Mouse (Mus musculus): ENCODE data around the gene Smoc1. TPM values are rescaled to one million over a fixed set of nuclear protein-coding genes. Genes with fewer than 3 reads are reported as not detected.

Gene Smoc1
- total RNA-seq, 1 experiment from 2014 or later, result 152 TPM

DNA sequence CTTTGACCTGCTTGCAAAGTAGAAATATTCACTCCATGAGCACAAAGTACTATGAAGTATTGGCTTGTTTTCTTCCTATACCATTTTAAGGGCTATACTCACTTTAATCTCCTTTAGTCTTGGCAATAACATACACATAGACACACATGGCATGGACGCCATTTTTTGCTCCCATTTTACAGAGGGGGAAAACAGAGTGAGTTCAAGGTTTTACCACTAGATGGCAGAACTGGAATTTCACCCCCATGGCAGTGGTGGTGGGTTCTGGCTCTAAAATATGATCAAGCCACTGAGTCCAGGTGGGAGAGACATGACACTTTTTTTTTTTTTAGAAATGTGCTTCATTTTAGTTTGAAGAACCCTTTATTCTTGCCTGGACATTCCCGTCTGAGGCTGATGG is 1.6 kb upstream of the Smoc1 start:
- DNase-seq, result no peak

DNA sequence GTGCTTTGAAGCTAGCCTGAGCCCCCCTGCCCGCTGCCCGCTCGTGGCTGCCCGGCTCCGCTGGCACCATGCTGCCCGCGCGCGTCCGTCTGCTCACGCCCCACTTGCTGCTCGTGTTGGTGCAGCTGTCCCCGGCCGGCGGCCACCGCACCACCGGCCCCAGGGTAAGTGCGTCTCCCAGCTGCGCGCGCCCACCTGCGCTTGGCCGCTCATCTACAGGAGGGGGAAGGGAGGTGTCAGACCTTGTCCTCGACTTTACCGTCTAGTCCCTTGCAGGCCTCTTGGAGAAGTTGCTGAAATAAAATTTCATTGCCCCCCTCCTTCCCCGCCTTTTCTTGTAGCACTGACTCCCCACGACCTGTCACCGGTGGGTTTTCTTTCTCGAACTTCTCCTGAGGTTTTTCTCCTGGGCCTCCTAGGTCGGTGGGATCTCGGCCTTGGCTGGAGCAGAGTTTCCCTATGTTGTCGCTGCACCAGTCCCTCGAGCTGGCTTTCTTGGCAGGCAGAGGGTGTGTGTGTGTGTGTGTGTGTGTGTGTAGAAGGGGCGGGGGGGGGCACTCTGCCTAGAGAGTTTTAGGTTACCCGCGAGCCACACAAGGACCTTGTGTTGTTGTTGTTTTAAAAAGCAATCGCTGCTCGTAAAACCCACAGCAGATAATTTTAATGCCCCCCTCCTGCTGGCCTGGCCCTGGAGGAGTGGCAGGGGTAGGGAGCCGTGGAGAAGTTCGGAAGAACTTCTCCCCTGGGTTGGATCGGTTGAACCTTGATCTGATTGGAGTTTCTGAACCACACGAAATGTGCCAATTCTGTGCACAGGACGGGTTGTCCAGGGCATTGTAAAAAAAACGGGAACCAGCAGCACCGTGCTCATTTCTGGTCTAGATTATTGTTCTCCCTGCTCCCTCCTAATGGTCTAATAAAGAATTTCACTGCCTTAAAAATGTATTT is 661 bp downstream of the Smoc1 start:
- peak; percentile 40 for DNase-seq

DNA sequence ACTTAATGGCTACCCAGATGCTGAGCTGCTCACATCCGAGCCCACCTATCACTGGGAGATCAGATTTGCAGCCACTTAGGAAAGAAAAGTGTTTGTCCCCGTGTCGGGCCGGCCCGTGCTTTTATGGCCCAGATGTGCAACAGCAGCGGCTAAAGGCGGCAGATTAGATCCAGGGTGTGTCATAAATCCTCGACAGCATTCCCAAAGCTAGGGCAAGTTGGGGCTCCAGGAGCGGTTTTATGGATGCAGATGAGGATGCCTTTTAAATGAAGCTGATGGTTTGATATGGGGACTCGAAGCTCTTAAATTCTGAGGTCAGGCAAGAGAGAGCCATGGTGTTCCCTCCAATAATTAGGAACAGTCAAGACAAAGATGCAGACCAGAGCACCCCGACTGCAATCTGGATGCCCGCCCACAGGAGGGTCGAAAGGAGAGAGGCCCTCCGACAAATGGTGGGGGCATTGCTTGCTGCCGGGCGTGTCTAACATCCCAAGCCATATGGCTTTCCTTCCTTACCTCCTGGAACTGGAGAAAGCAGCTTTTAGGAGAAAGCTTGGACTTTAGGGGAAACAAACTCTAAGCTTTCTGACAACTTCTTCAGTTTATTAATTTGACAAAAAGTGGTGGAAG is 1.8 kb downstream of the Smoc1 start:
- no peak for DNase-seq

DNA sequence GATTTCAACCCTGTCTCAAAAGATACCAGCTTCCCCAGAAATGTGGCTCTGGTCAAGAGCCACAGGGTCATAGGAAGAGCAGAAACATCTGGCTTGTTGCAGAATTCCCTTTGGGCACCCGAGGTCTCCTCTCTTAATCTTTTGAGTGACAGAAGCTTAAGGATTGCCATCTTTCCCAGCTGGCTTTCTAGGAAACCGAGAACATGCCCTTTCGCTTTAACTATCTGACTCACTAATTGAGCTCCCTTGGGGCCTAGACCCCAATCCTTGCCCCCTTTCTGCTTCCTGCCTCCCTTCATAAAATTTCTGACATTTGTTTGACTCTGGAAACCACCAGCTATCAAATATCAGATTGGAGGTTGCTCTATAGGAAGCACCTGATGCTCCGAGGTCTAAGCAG is 3.1 kb downstream of the Smoc1 start:
- DNase-seq, result no peak

DNA sequence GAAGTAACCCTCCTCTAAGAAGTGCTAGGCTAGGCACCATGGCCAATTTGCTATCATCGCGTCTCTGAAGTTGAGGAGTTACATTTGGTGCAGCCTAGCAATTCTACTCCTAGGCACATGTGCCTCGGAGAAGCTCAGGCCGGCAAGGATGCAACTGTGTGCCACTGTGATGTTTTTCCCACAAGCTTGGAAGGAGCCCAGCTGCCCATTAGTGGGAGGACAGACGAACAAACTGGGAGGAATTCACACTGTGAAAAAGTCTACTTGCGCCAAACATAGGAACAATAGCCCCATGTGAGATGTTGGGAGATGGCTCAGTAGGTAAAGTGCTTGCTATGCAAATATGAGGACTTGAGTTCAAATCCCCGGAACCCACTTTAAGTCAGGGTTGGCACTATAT is 5.0 kb downstream of the Smoc1 start:
- DNase-seq, result no peak

DNA sequence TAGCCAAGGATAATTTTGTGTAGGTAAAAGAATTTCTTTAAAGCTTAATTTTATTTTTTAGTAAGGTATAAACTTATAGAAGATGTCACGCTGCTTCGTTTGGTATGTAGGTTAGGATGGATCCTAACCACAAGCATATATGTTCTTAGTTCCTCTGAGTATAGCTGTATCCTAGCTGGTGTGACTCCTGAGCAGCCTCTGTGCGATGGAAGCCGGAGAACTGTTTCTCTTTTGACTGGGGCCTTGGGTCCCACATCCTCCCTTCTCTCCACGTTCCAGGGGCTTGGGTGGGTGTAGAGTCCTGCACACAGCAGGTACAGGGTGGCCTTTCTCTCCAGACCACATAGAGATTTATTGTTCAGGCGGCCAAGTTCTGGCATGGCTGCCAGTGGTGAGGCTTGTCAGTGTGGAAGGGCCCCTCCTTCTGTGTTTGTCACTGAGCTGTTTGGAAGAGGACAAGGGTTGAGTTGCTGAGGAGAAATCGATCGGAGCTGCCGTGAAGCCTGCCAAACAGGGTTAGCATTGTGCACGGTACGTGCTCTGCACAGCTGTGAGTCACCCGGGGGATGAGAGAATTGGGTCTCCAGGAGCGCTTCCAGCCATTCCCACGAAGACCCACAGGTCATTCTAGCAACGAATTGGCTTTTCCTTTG is 6.9 kb downstream of the Smoc1 start:
- DNase-seq, result peak; percentile 41

DNA sequence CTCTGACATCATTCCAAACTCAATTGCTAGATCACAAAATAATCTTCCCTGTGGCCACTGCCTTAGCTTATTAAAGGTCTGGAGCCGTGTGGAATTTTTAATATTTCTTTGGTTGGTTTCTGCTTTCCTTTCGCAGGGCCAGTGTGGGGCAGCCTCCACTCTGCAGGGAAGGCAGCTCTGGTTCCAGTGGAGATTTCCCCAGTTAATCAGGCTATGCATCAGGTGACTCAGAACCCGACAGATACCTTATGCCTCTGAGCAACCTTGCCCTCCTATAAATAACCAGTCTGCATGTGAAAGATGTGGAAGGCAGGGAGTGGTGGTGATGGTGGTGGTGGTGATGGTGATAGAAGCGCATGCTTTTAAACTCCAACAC is 7.4 kb downstream of the Smoc1 start:
- no peak for DNase-seq

DNA sequence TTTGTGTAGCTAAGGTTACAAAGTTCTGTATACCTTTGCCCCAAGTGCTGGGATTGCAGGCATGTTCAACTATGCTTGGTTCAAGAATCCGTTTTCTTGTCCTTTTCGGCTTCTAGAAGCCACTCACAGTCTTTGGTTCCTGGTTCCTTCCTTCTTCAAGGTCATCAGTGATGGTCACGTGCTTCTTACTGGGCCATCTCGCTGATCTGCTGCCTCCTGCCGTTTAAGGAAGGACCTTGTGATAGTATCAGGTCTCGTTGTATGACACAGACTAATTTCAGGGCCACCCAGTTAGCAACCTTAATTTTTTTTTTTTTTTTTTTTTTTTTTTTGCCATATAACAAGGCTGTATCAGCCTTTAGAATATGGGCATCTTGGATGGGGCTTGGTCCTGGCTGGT is 9.2 kb downstream of the Smoc1 start:
- no peak for DNase-seq

DNA sequence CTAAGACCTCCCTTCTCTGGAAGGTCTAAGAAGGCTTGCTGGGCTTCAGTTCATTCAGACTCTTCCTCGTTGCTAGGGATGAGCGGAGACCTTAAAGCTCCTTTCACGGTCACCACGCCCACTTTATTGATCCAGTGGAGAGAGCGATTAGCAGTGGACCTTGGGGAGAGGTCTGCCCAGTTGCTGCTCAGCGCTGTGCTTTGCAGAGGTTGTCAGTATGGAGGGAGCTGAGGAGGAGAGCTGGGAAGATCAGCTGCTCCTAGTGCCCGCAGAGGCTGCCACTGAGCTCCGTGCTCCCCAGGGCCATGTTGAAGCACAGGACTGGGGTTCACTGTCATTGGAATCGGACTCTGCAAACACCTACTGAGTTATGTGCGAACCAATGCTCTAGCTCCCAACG is 17.0 kb downstream of the Smoc1 start:
- no peak for DNase-seq

DNA sequence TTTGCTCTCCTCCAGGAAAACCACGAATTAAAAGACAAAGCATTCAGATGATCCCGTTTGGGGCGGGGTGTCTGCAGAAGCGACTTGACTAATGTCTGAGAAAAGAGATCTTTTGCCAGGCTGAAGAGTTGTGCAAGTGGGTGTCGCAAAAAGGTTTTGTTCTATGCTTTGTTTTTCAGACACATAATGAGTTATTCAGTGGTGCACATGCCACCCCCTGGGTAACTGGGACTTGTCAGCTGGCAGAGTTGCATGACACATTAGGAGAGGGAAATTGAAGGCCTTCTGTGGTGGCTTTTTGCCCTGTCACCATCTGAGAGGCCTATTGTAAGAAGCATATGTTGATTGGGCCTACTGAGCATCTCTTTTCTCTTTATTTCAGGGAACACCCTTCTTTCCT is 20.3 kb downstream of the Smoc1 start:
- no peak for DNase-seq

DNA sequence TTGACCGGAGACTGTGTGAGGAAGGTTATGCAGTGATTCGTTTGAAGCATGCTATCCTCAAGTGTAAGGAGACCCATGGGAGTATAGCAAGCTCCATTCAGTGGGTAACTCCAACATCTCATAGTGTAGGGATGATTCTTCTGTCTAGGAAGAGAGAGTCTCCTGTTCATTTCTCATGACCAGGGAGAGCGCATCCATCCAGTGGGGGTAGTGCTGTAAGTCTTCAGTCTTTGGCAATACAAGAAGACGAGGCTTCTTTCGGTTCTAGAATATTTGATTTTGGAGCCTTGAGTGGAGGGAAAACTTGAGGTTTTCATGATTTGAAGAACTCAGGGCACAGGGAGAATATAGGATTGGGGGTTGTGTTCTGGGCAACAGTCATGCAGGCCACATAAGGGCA is 23.1 kb downstream of the Smoc1 start:
- no peak for DNase-seq

DNA sequence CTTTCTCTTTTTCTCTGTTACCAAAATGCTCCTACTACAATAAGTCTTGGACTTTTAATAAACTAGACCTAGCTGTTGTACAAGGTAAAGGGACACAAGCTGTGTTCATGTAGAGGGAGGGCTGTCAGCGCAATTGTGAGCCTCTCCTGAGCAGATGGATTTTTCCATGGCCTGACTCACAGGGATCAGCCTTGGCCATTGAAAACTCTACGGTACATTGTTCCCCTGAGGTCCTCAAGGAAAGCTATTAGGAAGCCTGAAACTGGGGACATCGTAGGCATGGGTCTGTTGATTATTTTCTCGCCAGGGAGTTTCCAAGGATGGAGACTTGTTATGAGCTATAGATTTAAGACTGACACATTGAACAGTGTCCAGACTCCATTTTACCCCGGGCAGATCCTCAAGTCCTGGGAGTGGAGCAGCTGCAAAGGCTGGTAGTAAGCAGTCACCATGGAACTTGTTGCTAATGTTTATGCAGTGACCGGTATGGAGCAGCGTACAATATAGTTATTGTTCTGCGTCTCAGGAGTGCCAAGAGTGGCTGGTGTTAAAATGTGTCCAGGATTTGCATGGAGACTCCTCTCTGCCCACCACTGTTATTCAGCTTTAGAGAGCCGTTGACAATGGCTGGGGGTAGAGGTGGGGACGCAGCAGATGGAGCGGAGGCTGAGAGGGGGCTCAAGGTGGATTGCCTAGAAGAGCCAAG is 28.5 kb downstream of the Smoc1 start:
- DNase-seq, result peak; percentile 24

DNA sequence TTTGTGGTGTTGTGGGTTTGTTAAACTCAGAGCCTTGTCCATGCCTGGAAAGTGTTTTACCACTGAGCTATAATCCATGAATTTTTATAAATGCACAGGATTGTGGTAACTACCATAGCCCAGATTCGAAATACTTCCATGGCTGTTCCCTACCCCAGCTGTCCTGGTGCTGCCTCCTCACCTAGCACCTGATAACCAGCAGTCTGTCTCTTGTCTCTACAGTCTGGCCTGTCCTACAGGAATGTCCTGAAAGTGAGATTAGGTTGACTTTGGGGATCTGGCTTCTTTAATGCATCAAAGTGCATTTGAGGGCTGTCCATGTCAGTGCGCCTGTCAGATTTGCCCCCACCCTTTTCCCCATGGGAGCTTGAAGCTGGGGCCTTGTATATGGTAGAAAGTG is 29.2 kb downstream of the Smoc1 start:
- no peak for DNase-seq

DNA sequence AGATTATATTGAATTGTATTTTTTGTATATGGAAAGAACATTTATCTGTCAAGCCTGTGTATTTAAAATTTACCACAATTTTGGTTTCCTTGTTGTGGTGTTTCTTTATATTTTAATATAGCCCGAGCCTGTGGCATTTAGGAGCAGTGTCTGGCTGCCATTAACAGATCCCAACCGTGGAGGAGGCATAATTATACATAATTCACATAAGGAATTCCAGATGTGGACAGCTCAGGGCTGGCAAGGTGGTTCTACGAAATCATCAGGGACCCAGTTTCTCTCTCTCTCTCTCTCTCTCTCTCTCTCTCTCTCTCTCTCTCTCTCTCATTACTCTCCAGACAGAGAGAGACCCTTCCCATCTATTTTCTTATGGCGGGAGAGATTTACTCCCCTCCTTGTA is 31.0 kb downstream of the Smoc1 start:
- DNase-seq, result no peak

DNA sequence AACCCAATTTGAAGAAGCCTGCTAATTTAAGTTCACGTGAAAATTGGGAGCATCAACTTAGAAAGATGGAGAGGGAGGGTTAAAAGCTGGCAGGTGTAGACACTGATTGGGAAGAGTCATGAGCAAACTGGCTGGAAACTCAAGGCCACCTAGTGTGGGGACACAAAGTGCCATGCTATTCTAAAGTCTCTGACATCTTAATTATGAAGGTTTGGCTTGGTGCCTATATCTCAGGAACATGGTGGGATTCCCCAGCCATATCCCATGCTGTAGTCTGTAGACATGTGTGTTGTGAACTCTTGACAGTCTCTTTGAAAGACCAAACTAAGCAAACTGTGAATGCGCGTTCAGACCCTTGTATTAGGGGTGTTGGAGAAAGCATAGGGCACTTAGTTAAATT is 32.0 kb downstream of the Smoc1 start:
- no peak for DNase-seq

DNA sequence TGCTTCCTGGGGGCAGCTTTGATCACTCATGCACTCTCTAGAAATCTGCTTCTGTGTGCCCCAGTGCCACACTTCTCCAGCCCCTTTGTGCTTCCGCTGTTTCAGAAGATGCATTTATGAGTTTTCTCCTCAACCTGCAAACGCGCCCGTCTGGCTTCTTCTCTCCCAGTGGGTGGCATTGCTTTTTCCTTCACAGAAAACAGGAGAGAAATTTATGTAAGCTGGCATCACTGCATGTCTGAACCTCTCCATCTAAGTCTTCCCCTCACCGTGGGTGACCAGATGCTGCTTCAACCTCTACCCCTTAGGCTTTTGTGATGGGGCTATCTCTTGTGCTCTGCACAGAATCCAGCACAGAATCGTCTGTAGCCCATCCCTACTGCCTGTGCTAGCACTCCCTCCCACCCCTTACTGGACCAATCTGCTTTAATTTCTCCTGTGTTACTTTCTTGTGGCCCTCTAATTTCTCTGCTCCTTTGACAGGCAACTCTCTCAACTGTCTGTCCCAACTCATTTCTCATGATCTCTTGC is 35.3 kb downstream of the Smoc1 start:
- no peak for DNase-seq

DNA sequence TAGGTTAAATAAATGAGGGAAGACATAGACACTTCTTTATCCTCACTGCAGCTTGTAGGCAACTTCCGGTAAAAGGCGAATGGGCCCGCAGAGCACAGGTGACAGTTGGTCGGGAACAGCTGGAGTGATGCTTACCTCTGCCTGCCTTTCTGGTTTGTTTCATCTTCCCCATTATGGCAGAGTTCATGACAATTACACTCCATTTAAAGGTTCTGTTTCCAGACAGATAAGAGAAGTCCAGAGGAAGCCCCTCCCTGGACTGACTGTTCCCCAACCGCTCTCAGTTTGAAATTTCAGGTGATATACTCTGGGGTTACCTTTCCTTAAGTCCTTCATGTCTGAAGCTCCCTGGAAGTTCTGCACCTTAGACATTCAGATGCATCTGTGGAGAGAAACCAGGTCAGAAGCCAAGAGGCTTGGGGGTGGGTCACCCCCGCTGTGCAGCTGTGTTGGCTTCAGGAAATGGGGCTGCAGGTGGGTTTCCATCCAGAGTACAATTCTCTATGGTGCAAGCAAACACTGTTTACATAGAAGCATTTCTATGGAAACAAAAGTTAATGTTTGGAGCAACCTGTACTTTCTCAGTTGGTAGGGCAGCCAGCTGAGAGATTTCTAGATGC is 36.8 kb downstream of the Smoc1 start:
- no peak for DNase-seq

DNA sequence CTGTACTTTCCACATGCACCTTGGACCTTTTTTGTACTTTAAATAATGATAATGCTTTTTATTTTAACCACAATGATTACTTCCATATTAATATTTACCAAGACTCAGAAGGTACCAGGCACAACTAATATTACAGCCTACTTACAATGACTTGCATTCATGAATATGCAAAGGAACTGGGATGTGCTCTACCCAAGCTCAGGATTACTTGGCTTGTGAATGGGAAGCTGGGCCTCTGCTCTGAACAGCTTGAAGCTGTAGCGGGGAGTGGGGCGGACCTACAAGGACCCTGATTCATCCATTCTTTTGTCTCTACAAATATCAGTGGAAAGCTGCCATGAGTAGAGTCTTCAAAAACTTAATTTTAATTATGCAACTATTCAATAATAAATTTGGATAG is 47.5 kb downstream of the Smoc1 start:
- DNase-seq, result no peak

DNA sequence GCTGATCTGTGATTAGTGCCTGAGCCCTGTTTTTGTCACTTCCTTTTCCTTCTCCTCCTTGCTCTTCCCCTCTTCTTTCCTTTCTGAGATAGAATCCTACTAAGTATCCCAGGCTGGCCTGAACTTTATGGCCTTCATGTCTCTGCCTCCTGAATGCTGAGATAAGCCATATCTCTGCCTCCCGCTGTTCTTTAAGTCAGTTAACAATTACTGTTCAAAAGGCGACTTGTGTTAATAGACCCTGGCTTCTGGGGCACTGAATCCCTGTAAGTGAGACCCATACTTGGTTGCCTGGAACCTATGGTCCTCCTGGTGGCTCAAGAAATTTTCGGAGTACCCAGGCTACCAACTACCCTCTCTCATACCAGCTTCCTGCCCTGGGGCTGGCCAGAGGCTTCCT is 48.3 kb downstream of the Smoc1 start:
- no peak for DNase-seq

DNA sequence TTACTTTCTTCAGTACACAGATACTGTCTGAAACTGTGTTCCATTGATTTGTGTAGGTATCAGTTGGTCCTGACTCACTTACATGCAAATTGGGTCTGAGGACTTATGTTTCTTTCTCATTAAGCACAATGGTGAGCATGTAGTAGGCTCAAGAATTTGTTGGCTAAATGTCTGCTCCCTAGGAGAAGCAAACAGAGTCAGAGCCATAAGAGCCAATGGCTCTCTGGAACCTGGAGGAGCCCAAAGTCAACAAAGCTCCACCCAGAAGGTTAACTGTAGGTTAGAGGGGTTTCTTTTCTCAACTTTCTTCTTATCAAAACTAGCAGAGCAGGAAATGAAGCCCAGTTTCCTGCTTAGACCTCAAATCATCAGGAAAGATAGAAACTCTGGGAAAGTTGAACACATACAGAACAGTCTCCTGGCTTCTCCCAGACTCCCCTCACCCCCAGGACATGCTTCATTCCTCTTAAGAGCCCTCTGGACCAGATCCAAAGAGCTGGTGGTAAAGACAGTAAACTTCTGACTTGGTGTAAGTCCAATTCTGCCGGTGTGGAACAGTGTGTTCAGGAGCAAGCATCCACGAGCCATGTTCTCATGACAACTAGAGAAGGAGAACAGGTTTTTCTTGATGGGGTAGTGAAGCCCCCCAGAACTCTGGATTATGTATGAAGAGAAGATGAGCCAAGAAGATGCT is 51.5 kb downstream of the Smoc1 start:
- no peak for DNase-seq

DNA sequence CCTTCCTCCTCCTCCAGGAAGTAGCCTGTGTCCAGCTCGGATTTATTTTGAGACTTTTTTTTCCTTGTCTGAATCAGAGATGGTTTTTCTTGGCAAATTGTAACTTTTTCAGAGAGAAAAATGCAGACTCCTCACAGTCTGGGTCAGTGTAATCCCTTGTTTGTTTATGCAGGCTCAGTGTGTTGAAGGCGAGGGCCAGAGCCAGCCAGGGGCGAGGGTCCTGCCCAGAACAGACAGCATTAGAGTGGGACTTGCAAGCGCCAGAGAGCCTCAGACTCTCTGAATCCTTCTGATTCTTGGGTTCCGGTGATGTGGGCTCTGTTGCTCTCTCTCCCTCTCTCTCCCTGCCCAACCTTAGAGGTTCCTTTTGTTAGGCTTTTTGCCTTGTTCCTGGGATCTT is 53.7 kb downstream of the Smoc1 start:
- DNase-seq, result no peak

All from adrenal gland, postnatal 25 days (tissue).